Comparison of ENCODE assay signal across 19 mouse cellular contexts in the genomic region with DNA sequence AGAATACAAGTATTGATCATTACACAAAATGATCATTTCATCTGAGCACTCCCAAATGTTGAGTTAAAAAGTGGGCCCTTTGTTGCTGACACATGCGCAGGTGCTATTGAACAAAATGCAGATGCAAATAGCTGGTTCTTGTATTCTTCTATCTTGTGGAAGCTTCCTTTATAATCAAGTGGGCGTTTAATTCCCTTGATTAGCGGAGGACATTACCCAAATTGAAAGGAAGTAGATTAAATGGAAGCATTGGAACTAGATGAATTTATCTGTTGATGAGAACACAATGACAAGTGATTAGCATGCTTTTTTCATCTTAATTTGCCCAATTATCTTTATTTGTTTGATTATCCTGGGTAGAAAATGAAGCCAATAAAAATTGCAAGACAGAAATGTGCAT. TPM values are rescaled to one million over a fixed set of nuclear protein-coding genes. Genes with fewer than 3 reads are reported as not detected.
"Had no signal": no experiment of that assay in that cellular context is flagged by ENCODE, and none has a peak within 500 bp of the region (broad histone marks: within the 10 kb centered on the region; RNA-seq: fewer than 3 reads in every experiment).

No protein-coding gene starts in this region.

- H3K4me3 ChIP-seq: midbrain, embryonic 10.5 days; midbrain, embryonic 12.5 days; myocyte; neural tube, embryonic 13.5 days; neural tube, embryonic 15.5 days had no signal

- H3K36me3 ChIP-seq: midbrain, embryonic 10.5 days; midbrain, embryonic 12.5 days; neural tube, embryonic 13.5 days; neural tube, embryonic 15.5 days had no signal

- H3K4me1 ChIP-seq: midbrain, embryonic 10.5 days; midbrain, embryonic 12.5 days; neural tube, embryonic 13.5 days; neural tube, embryonic 15.5 days had no signal

- H3K27me3 ChIP-seq: midbrain, embryonic 12.5 days; neural tube, embryonic 13.5 days; neural tube, embryonic 15.5 days had no signal

- H3K9me3 ChIP-seq: midbrain, embryonic 10.5 days; midbrain, embryonic 12.5 days; neural tube, embryonic 13.5 days; neural tube, embryonic 15.5 days had no signal

- DNase-seq: lung, adult 18-20 months; lung, postnatal 4 days; midbrain, embryonic 14.5 days; retina, postnatal 1 day; right cerebral cortex, adult 18-20 months; right cerebral cortex, postnatal 25 days; right cerebral cortex, postnatal 4 days; spleen, adult 18-20 months; thymus, adult 18-20 months; thymus, postnatal 14 days; thymus, postnatal 36 days had no signal

- H3K27ac ChIP-seq: midbrain, embryonic 10.5 days; midbrain, embryonic 12.5 days; neural tube, embryonic 13.5 days; neural tube, embryonic 15.5 days had no signal

- H3K4me2 ChIP-seq: lung, embryonic 14.5 days; midbrain, embryonic 12.5 days; neural tube, embryonic 13.5 days; neural tube, embryonic 15.5 days had no signal

- ATAC-seq: midbrain, embryonic 16.5 days had no signal

- H3K9ac ChIP-seq: lung, embryonic 14.5 days; midbrain, embryonic 12.5 days; neural tube, embryonic 13.5 days; neural tube, embryonic 15.5 days had no signal

RNA-seq across cellular contexts. Expression of gene Trat1, which starts 51.6 kb away (rescaled TPM):
- polyA plus RNA-seq: lung, embryonic 14.5 days; midbrain, embryonic 10.5 days; midbrain, embryonic 12.5 days; midbrain, embryonic 14.5 days; midbrain, embryonic 16.5 days; myocyte; neural tube, embryonic 11.5 days; neural tube, embryonic 13.5 days had no signal
